Mouse (Mus musculus): Measurements from ENCODE around the gene Polr1c.

DNA sequence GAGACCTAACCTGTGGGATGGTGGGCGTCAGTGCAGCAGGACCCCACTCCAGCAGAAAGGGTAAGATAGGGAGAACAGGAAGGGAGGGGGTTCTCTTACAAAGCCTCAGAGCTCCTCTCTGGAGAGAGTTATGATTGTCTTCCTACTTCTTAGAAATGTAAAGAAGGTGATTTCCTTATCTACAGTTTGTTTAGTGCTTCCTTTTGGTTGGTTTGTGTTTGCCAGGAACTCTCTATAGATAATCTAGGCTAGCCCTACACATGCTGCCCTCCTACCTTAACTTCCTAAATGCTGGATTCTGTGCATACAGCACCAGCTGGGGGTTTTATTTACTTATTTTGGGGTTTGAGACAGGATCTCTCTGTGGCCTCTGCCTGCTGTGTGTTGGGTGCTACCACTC lies 11.8 kb downstream of the Polr1c start:
- no peak for TF ChIP-seq CTCF (IDR thresholded peaks at IDR 0.05; ENCODE audit: control insufficient read depth, insufficient read depth, insufficient read length)
- TF ChIP-seq CEBPB (IDR thresholded peaks at IDR 0.05; ENCODE audit: low read depth) = no peak
- no peak for TF ChIP-seq MAX (IDR thresholded peaks at IDR 0.05)
- TF ChIP-seq USF1 (IDR thresholded peaks at IDR 0.05; ENCODE audit: low read depth) = no peak
- no peak for TF ChIP-seq MYOG (IDR thresholded peaks at IDR 0.05; ENCODE audit: control insufficient read depth, extremely low read depth, insufficient read length)
- TF ChIP-seq MYOD1 (IDR thresholded peaks at IDR 0.05; ENCODE audit: control insufficient read depth, insufficient read length, low read depth) = no peak

Measured in C2C12 (cell line).